Mouse (Mus musculus): ENCODE results near the gene Camk1d.

- no peak for TF ChIP-seq POLR2A (IDR thresholded peaks at IDR 0.05; ENCODE audit: low read depth, low read length)
- no peak for TF ChIP-seq CTCF (conservative IDR thresholded peaks at IDR 0.05; ENCODE audit: insufficient read depth, insufficient read length, low read depth, low read length)
Measured at GRCm38 (mm10) chr2:5301286-5301685, 413.0 kb downstream of the Camk1d start.

Measured in kidney, adult 2 months (tissue).